Mouse (Mus musculus) liver, embryonic 16.5 days (tissue): ENCODE measurements around the gene Lrrc75a. TPM values are rescaled to one million over a fixed set of nuclear protein-coding genes. Genes with fewer than 3 reads are reported as not detected.
A peak's percentile ranks its signal among the peaks of the same experiment; 100 is the strongest.

ENCODE experiments used
- ATAC-seq: fragments of 200-750 bp; cut with Nextera tagmentation; 2 replicates; pipeline ENCODE4 v1.8.0; 2017; ENCODE audit warnings: low read depth, mild to moderate bottlenecking, moderate number of reproducible peaks, moderate library complexity
- H3K27ac ChIP-seq: fragments of 300-500 bp; sonication (generic); 2 replicates; pipeline ENCODE4 v1.5.1; 2014; ENCODE audit warnings: mild to moderate bottlenecking, low read length
- H3K27me3 ChIP-seq: fragments of 300-500 bp; sonication (generic); 2 replicates; pipeline ENCODE4 v1.6.1; 2014; ENCODE audit warnings: low read depth, low read length, mixed read lengths; ENCODE audit not compliant: control insufficient read depth, insufficient read depth
- H3K36me3 ChIP-seq: fragments of 300-500 bp; sonication (generic); 2 replicates; pipeline ENCODE4 v1.6.1; 2014; ENCODE audit warnings: mild to moderate bottlenecking; ENCODE audit not compliant: control insufficient read depth, insufficient read depth
- H3K4me1 ChIP-seq: fragments of 300-500 bp; sonication (generic); 2 replicates; pipeline ENCODE4 v1.6.1; 2014; ENCODE audit warnings: low read depth, low read length, mixed read lengths; ENCODE audit not compliant: control insufficient read depth
- H3K4me2 ChIP-seq: fragments of 300-500 bp; sonication (generic); 2 replicates; pipeline ENCODE4 v1.6.1; 2014; ENCODE audit warnings: low read depth, low read length, mixed read lengths
- H3K4me3 ChIP-seq: fragments of 300-500 bp; sonication (generic); 2 replicates; pipeline ENCODE4 v1.5.1; 2014; ENCODE audit warnings: low read depth, mild to moderate bottlenecking, low read length
- H3K9ac ChIP-seq: fragments of 300-500 bp; sonication (generic); 2 replicates; pipeline ENCODE4 v1.6.1; 2014; ENCODE audit warnings: low read depth, low read length
- H3K9me3 ChIP-seq: fragments of 300-500 bp; sonication (generic); replicated peaks from 2 replicates; pipeline ENCODE4 v1.6.1; 2016; ENCODE audit warnings: low read length; ENCODE audit not compliant: control insufficient read depth
- WGBS: fragments of 180-500 bp; shearing (Covaris S2); extraction: QIAGEN DNeasy Blood & Tissue Kit; methylation state at CpG from one replicate; pipeline ENCODE4 v1.1.7; 2014; ENCODE audit not compliant: insufficient replicate concordance; 5-methylcytosine and 5-hydroxymethylcytosine counted together
- polyA plus RNA-seq: library from polyadenylated mRNA; unstranded; fragments of >200 nt; fragmentation: Nextera tagmentation; extraction: Ambion mirVana; gene quantifications from 2 replicates; pipeline ENCODE4 v1.2.1, GENCODE M21; 2015

The Lrrc75a gene
- polyA plus RNA-seq, 1 experiment from 2014 or later = 1.0 TPM

- no peaks in the 10 kb centered on the region for H3K36me3 ChIP-seq
- no peak overlapping the region for H3K27ac ChIP-seq
- no peak for ATAC-seq
- H3K4me3 ChIP-seq = no peak overlapping the region
- H3K4me1 ChIP-seq = no peaks in the 10 kb centered on the region
- H3K9me3 ChIP-seq = no peaks in the 10 kb centered on the region
- H3K4me2 ChIP-seq = no peak overlapping the region
- H3K27me3 ChIP-seq = no peaks in the 10 kb centered on the region
- WGBS = 38% methylated on average over 3 of the region's 3 CpGs
- no peak overlapping the region for H3K9ac ChIP-seq
These were observed 80.0 kb downstream of the Lrrc75a start for GRCm38 (mm10) chr11:62568300-62568699.

GRCm38 (mm10) chr11:62566211-62566610, 82.1 kb downstream of the Lrrc75a start:
- no peak overlapping the region for H3K4me2 ChIP-seq
- no peak overlapping the region for H3K27ac ChIP-seq
- no peaks in the 10 kb centered on the region for H3K27me3 ChIP-seq
- 45% methylated on average over 1 of the region's 1 CpGs for WGBS
- H3K9me3 ChIP-seq = no peaks in the 10 kb centered on the region
- no peaks in the 10 kb centered on the region for H3K36me3 ChIP-seq
- H3K4me3 ChIP-seq = no peak overlapping the region
- H3K9ac ChIP-seq = no peak overlapping the region
- ATAC-seq = no peak
- H3K4me1 ChIP-seq = no peaks in the 10 kb centered on the region

GRCm38 (mm10) chr11:62565747-62566146, 82.6 kb downstream of the Lrrc75a start:
- H3K9ac ChIP-seq = no peak overlapping the region
- H3K27ac ChIP-seq = no peak overlapping the region
- no peaks in the 10 kb centered on the region for H3K36me3 ChIP-seq
- H3K27me3 ChIP-seq = no peaks in the 10 kb centered on the region
- no peaks in the 10 kb centered on the region for H3K4me1 ChIP-seq
- no peak for ATAC-seq
- no peak overlapping the region for H3K4me2 ChIP-seq
- H3K4me3 ChIP-seq = no peak overlapping the region
- no peaks in the 10 kb centered on the region for H3K9me3 ChIP-seq
- WGBS = 41% methylated on average over 7 of the region's 7 CpGs

GRCm38 (mm10) chr11:62563590-62563989, 84.7 kb downstream of the Lrrc75a start:
- 67% methylated on average over 2 of the region's 2 CpGs for WGBS
- Histone ChIP-seq H3K9ac (no peak overlapping the region), H3K4me2 (no peak overlapping the region), H3K36me3 (no peaks in the 10 kb centered on the region), H3K4me1 (peaks cover 3% of the 10 kb centered on the region), H3K27ac (no peak overlapping the region), H3K9me3 (no peaks in the 10 kb centered on the region), H3K27me3 (no peaks in the 10 kb centered on the region), H3K4me3 (no peak overlapping the region)
- ATAC-seq = no peak

GRCm38 (mm10) chr11:62560463-62561016, 87.8 kb downstream of the Lrrc75a start:
- H3K4me2 ChIP-seq = peak overlapping the region; percentile 72
- no peaks in the 10 kb centered on the region for H3K27me3 ChIP-seq
- H3K4me1 ChIP-seq = peaks cover 3% of the 10 kb centered on the region
- H3K4me3 ChIP-seq = peak overlapping the region; percentile 51
- H3K36me3 ChIP-seq = no peaks in the 10 kb centered on the region
- no peaks in the 10 kb centered on the region for H3K9me3 ChIP-seq
- H3K27ac ChIP-seq = no peak overlapping the region
- 28% methylated on average over 43 of the region's 43 CpGs for WGBS
- no peak for ATAC-seq
- H3K9ac ChIP-seq = peak overlapping the region; percentile 28; the same call in 1 of the 2 replicates

GRCm38 (mm10) chr11:62558961-62559646, 89.2 kb downstream of the Lrrc75a start:
- H3K36me3 ChIP-seq = peaks cover 14% of the 10 kb centered on the region
- H3K4me2 ChIP-seq = no peak overlapping the region
- no peak overlapping the region for H3K9ac ChIP-seq
- no peaks in the 10 kb centered on the region for H3K27me3 ChIP-seq
- H3K27ac ChIP-seq = no peak overlapping the region
- ATAC-seq = no peak
- H3K4me3 ChIP-seq = no peak overlapping the region
- 41% methylated on average over 6 of the region's 6 CpGs for WGBS
- H3K9me3 ChIP-seq = no peaks in the 10 kb centered on the region
- H3K4me1 ChIP-seq = peaks cover 12% of the 10 kb centered on the region

- H3K9me3 ChIP-seq = no peaks in the 10 kb centered on the region
- H3K36me3 ChIP-seq = peaks cover 23% of the 10 kb centered on the region
- no peaks in the 10 kb centered on the region for H3K27me3 ChIP-seq
- H3K27ac ChIP-seq = no peak overlapping the region
- ATAC-seq = no peak
- H3K4me2 ChIP-seq = no peak overlapping the region
- H3K9ac ChIP-seq = no peak overlapping the region
- 83% methylated on average over 2 of the region's 2 CpGs for WGBS
- H3K4me3 ChIP-seq = no peak overlapping the region
- H3K4me1 ChIP-seq = peaks cover 21% of the 10 kb centered on the region
These were observed 90.2 kb downstream of the Lrrc75a start for GRCm38 (mm10) chr11:62558152-62558551.

GRCm38 (mm10) chr11:62557205-62557604, 91.1 kb downstream of the Lrrc75a start:
- Histone ChIP-seq H3K27ac (no peak overlapping the region), H3K4me1 (peaks cover 23% of the 10 kb centered on the region), H3K27me3 (no peaks in the 10 kb centered on the region), H3K9ac (no peak overlapping the region), H3K9me3 (no peaks in the 10 kb centered on the region), H3K4me3 (no peak overlapping the region), H3K36me3 (peaks cover 26% of the 10 kb centered on the region), H3K4me2 (no peak overlapping the region)
- ATAC-seq = no peak
- 63% methylated on average over 5 of the region's 5 CpGs for WGBS

- no peaks in the 10 kb centered on the region for H3K27me3 ChIP-seq
- no peak overlapping the region for H3K4me3 ChIP-seq
- no peak overlapping the region for H3K4me2 ChIP-seq
- H3K9me3 ChIP-seq = no peaks in the 10 kb centered on the region
- no peak for ATAC-seq
- H3K4me1 ChIP-seq = peaks cover 23% of the 10 kb centered on the region
- no peak overlapping the region for H3K9ac ChIP-seq
- no peak overlapping the region for H3K27ac ChIP-seq
- peaks cover 26% of the 10 kb centered on the region for H3K36me3 ChIP-seq
These were observed 92.4 kb downstream of the Lrrc75a start for GRCm38 (mm10) chr11:62555896-62556412.
